Mouse (Mus musculus) erythroblast, embryonic 14.5 days (primary cell): ENCODE results near the gene Wars. TPM values are rescaled to one million over a fixed set of nuclear protein-coding genes. Genes with fewer than 3 reads are reported as not detected.

Experiments
- H3K27me3 ChIP-seq: 2 replicates; pipeline ENCODE4 v1.6.1; 2012; ENCODE audit warnings: inconsistent platforms; ENCODE audit not compliant: control insufficient read depth
- H3K36me3 ChIP-seq: 2 replicates; pipeline ENCODE4 v1.6.1; 2012; ENCODE audit warnings: mild to moderate bottlenecking, inconsistent platforms; ENCODE audit not compliant: control insufficient read depth
- H3K4me1 ChIP-seq: 2 replicates; pipeline ENCODE4 v1.6.1; 2012; ENCODE audit warnings: inconsistent platforms; ENCODE audit not compliant: control insufficient read depth
- H3K4me3 ChIP-seq: replicated peaks from 2 replicates; pipeline ENCODE3; 2012; ENCODE audit warnings: moderate library complexity, mild to moderate bottlenecking, inconsistent platforms
- H3K9me3 ChIP-seq: 2 replicates; pipeline ENCODE4 v1.6.1; 2012; ENCODE audit warnings: low read length, inconsistent platforms, mixed read lengths; ENCODE audit not compliant: control insufficient read depth
- GATA1 ChIP-seq: IDR thresholded peaks from 2 replicates; pipeline ENCODE4 v1.6.1; 2012; ENCODE audit warnings: low read length, inconsistent platforms, mixed read lengths
- TAL1 ChIP-seq: IDR thresholded peaks from 3 replicates; pipeline ENCODE4 v1.6.1; 2012; ENCODE audit warnings: low read length, inconsistent platforms, mixed read lengths
- polyA plus RNA-seq: library from polyadenylated mRNA; stranded (reverse); fragments of >175 nt; gene quantifications from 2 replicates; pipeline ENCODE4 v1.2.3, GENCODE M21; 2012

Wars gene
- polyA plus RNA-seq, 1 experiment = 1.4 TPM

DNA sequence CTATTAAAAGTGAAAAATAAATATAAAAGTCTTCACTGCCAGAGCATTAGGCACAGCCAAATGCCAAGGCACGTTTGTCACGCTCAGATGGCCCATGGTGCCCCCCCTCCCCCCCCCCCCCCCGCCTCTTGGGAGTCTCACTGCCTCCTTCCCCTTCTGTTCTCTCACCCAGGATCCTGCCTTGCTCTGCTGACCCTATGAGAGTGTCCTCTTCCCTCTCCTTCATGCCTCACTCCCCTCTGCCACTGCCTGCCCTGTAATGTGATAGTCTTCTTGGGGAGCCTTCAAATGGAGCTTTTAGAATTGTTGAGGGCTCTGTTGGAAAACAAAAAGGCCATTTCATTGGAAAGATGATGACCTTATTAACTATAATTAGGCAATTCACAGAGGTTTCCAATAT is 38.1 kb upstream of the Wars start:
- TF ChIP-seq GATA1 = no peak
- TF ChIP-seq TAL1 = no peak
- Histone ChIP-seq H3K27me3 (no peaks in the 10 kb centered on the region), H3K36me3 (no peaks in the 10 kb centered on the region), H3K9me3 (no peaks in the 10 kb centered on the region), H3K4me3 (no peak overlapping the region), H3K4me1 (peaks cover 2% of the 10 kb centered on the region; the same call in 1 of the 2 replicates)

DNA sequence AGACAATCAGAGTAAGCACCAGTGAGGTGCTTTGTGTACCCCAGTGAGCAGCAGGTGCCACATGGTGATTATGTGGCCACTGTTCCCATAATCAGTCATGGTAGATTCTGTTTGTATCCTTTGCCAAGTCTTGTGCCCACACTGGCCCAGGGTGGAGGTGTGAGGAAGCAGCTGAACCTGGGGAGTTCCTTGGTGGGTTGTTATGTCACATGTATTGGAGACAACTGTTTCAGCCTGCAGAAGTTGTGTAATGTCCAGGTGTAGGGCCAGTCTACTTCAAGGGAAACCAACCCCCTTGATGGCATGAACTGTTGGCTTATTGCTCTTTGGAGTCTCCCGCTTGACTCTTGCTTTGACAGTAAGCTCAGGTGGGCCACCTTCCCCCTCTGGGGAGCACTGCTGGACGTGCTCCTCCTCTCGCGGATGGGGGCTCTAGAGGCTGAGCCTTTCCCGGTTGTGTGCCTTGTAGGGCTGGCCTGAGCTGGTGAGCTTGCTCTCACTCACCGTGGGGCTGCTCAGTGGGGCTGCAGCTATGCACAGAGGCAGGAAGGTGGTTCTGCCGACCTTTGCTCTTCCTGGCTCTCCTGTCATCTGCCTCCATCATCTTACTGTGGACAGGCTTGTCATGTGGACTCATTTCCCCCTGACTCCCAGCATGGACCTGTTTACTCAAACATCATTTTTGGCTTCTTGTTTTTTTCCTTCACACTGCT is 37.5 kb upstream of the Wars start:
- no peaks in the 10 kb centered on the region for H3K27me3 ChIP-seq
- no peaks in the 10 kb centered on the region for H3K36me3 ChIP-seq
- H3K4me3 ChIP-seq = no peak overlapping the region
- TF ChIP-seq TAL1 (no peak), GATA1 (no peak)
- no peaks in the 10 kb centered on the region for H3K9me3 ChIP-seq
- peaks cover 2% of the 10 kb centered on the region; the same call in 1 of the 2 replicates for H3K4me1 ChIP-seq

GRCm38 (mm10) chr12:108929475-108929874 is 35.5 kb upstream of the Wars start:
- TF ChIP-seq TAL1 (no peak), GATA1 (no peak)
- H3K4me3 ChIP-seq = no peak overlapping the region
- no peaks in the 10 kb centered on the region for H3K36me3 ChIP-seq
- H3K9me3 ChIP-seq = no peaks in the 10 kb centered on the region
- peaks cover 2% of the 10 kb centered on the region; the same call in 1 of the 2 replicates for H3K4me1 ChIP-seq
- no peaks in the 10 kb centered on the region for H3K27me3 ChIP-seq

DNA sequence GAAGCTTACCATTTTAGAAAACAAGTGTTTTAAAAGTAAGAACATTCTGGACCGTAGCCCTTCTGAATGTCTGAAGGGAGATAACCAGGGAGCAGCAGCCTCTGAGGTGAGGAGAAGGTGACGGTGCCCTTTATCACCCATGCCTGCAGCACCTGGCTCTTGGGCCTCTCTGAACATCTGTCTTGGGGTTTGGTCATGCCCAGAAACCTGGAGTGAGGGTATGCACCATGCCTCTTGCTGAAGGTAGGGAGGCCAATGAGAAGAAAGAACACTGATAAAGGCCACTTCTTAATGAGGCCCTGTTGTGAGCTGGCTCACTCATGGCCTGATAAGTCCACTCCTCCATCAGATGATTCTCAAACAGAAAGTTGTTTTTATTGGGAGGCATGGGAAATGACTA is 34.3 kb upstream of the Wars start:
- no peaks in the 10 kb centered on the region for H3K36me3 ChIP-seq
- no peaks in the 10 kb centered on the region for H3K9me3 ChIP-seq
- no peaks in the 10 kb centered on the region for H3K27me3 ChIP-seq
- H3K4me3 ChIP-seq = no peak overlapping the region
- no peak for TF ChIP-seq GATA1
- no peak for TF ChIP-seq TAL1
- peaks cover 2% of the 10 kb centered on the region; the same call in 1 of the 2 replicates for H3K4me1 ChIP-seq

DNA sequence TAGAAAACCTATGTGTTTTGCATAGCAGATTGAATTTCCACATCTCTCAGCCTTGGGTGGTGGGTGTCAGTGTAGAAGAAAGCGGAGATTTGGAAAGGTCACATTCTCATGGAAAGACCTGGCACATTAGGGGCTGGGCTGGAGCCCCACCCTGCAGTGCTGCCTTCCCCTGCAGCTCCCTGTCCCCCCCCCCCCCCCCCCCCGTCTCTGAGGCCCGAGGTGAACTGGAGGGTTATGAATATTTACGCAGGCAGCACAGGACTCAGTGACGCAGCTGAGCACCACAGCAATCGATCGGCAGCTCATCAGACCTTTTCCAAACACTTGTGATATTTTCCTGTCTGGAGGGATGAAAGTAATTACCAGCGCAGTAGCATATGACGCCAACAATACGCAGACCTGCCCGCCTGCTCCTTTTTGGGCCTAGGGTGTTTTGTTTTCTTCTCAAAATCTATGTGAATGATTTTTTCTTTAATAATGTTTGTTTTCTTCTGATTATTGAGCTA is 32.7 kb upstream of the Wars start:
- no peak for TF ChIP-seq TAL1
- no peak for TF ChIP-seq GATA1
- H3K27me3 ChIP-seq = no peaks in the 10 kb centered on the region
- peaks cover 2% of the 10 kb centered on the region; the same call in 1 of the 2 replicates for H3K4me1 ChIP-seq
- no peaks in the 10 kb centered on the region for H3K9me3 ChIP-seq
- no peaks in the 10 kb centered on the region for H3K36me3 ChIP-seq
- no peak overlapping the region for H3K4me3 ChIP-seq

- no peak for TF ChIP-seq GATA1
- no peak for TF ChIP-seq TAL1
- Histone ChIP-seq H3K4me1 (no peaks in the 10 kb centered on the region), H3K27me3 (no peaks in the 10 kb centered on the region), H3K9me3 (no peaks in the 10 kb centered on the region), H3K4me3 (no peak overlapping the region), H3K36me3 (no peaks in the 10 kb centered on the region)
These were observed 24.8 kb upstream of the Wars start for GRCm38 (mm10) chr12:108918753-108919152.

GRCm38 (mm10) chr12:108917509-108917908 is 23.5 kb upstream of the Wars start:
- Histone ChIP-seq H3K27me3 (no peaks in the 10 kb centered on the region), H3K4me3 (no peak overlapping the region), H3K36me3 (no peaks in the 10 kb centered on the region), H3K9me3 (no peaks in the 10 kb centered on the region), H3K4me1 (no peaks in the 10 kb centered on the region)
- TF ChIP-seq GATA1 (no peak), TAL1 (no peak)

DNA sequence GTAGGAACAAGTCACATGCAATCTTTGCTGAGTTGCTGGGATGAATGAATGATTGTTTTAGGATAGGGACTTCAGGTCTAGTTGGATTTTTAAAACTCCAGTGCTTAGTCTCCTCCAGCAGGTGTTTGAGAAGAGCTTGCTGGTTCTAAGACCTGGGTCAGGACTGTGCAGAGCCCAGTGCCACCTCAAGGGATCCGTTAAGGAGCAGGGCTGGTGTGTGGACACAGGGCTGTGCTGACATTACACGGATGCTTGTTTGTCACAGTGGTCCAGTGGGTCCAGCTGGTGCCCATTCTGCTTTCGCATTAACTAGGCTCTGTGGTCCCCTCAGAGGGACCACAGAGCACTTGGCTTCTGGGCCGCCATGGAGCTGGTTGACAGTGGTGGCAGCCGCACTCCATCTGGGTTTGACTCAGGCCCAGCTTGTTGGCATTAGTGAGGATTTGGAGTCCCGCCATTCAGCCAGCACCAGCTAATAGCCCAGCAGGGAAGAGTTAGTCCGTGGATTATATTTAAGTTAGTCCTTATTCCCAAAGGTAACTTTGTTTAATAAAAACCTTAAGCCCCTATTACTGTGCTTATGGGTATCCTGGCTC is 22.6 kb upstream of the Wars start:
- Histone ChIP-seq H3K4me1 (no peaks in the 10 kb centered on the region), H3K36me3 (no peaks in the 10 kb centered on the region), H3K9me3 (no peaks in the 10 kb centered on the region), H3K27me3 (no peaks in the 10 kb centered on the region), H3K4me3 (no peak overlapping the region)
- TF ChIP-seq TAL1 (no peak), GATA1 (no peak)

DNA sequence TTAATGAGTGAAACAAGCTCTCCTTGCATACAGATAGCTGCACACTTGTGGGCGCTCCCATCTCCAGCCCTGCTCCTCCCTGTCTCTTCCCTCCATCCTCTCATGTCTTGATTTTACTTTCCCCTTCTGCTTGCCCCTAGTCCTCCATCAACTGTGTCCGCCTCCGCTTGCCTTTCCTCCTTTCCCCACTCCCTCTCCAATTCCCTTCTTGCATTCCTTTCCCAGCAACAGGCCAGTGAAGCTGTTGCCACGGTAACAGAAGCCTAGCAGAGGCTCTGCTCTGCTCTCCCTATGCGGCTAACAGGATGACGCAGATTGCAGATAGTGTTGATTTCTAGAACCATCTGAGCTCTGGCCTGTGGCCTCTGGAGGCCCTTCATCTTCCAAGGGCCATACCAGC is 21.9 kb upstream of the Wars start:
- H3K9me3 ChIP-seq = no peaks in the 10 kb centered on the region
- TF ChIP-seq GATA1 = no peak
- no peak for TF ChIP-seq TAL1
- H3K27me3 ChIP-seq = no peaks in the 10 kb centered on the region
- no peaks in the 10 kb centered on the region for H3K4me1 ChIP-seq
- H3K36me3 ChIP-seq = no peaks in the 10 kb centered on the region
- H3K4me3 ChIP-seq = no peak overlapping the region
